Mouse (Mus musculus) kidney, adult 9 months (tissue): ENCODE measurements around the gene Kif6.

Experiments
- DNase-seq: peaks from one replicate; pipeline ENCODE4 v3.0.0; 2022

Gene Kif6

DNA sequence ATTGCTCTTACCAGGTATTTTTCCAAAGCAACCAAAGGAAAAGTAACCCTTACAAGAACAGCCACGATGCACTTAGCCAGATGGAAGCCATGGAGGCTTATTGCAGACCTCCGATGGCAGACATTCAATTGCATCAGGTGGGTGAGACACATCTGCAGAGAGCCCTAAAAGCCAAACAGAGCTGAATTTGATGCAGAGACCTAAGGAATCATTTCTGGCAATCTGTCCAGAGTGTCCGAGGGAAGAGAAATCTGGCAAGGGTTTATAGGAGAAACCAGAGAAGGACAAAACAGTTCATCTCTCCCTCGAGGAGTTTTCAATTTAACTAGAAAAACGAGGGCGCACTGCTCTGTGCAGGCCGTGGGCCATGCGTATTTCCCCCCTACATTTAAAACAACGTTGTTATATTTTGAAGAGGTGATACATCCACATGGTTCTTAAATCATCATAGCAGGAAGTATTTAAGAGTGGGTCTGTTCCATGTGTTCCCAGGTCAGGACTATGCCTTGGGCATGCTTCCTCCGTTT, 177.3 kb downstream of the Kif6 start:
- DNase-seq = no peak

DNA sequence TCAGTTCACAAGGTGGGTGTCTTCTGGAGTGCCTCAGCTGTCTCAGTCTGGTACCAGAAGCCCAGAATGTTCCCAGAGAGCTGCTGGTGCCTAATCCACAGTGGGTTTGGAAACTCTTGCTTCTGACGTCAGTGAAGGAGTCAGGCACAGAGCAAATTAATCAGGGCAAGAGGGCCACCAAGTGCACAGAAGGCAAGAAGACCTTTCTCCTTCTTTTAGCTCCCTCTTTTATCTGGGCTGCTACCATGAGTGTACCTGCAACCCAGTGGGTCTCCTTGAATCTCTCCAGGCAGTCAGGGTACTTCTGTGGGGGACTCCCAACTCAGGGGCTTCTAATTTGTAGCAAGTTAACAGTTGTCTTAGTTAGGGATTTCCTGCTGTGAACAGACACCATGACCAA, 178.0 kb downstream of the Kif6 start:
- no peak for DNase-seq

DNA sequence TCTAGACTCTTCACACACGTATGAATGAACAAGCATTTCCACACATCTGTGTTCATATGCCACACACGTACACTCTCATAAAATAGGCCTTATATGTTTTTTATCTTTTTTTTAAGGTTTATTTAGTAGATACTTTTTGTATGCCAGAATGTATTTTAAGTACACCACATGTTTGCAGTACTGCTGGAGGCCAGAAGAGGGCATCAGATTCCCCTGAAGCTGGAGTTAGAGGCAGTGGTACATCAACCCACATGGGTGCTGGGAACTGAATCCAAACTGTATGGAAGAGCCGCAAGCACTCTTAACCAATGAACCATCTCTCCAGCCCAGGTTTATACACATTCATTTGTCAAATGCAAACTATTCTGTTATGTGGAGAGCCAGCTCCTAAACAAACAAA, 179.0 kb downstream of the Kif6 start:
- DNase-seq = no peak

DNA sequence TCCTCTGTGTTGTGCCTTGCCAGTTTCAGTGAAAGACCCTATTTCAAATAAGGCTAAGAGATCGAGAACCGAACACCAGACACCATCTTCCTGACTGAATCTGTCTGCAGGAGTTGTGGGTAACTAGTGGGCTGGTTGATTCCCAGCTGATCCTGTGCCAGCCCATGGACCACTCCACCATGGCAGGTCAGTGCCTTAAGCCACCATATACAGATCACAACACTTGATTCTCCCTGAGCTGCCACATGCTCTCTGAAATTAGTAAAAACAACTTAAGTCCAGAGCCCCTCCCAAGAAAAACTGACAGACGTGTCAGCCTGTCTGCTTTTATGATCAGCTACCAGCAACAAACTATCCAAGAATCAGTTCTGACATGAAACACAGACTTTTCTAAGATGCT, 180.3 kb downstream of the Kif6 start:
- no peak for DNase-seq

DNA sequence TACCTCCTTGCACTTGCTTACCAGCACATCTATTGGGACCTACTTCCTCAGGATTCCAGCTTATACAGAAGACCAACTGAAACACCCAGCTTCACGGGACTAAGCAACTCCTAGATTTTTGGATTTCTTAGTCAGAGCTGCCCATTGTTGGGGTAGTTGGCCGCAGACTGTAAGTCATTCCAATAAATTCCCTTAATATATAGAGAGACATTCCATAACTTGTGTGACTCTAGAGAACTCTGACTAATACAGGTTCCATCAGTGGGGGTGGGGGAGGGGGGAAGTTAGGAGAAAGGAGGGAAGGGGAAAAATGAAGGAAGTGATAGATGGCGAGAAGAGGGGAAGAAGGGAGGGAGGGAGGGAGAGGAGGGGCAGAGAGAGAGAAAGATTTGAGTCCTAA, 181.2 kb downstream of the Kif6 start:
- DNase-seq = no peak

DNA sequence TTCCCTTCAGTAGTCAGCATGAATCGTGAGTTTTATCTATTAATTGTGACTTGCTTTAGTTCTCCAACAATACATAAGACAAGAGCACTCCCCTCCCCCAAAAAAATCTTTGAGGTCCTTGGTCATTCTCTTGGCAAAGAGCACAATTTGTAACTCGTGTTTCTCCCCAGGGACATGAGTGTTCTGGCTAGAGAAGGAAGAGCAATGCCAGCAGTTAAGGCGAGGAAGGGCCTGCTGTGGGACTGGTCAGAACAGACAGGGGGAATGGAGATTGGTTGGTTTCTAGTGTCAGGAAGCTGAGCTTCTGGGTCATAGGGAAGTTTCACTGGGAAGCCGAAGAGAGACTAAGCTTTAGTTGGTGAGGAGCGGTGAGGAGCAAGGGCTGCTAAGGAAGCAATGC, 184.2 kb downstream of the Kif6 start:
- peak; percentile 15 for DNase-seq

DNA sequence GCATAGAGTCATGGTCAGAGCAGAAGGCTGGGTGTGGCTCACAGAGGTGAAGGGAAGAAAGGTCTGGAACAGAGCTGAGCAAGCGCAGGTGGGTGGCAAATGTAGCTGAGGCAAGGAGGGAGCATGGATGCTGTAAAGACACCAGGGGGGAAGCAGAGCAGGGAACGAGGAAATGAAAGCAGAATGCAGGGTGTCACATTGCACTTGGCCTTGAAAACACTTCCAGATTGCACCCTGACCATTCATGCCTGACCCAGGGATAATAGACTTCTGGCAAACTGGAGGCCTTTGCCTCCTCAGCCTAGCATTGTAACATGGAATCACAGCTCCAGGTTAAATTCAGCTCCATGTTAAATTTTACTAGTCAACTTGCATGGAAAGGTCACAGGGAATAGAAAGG, 185.2 kb downstream of the Kif6 start:
- DNase-seq = peak; percentile 35

DNA sequence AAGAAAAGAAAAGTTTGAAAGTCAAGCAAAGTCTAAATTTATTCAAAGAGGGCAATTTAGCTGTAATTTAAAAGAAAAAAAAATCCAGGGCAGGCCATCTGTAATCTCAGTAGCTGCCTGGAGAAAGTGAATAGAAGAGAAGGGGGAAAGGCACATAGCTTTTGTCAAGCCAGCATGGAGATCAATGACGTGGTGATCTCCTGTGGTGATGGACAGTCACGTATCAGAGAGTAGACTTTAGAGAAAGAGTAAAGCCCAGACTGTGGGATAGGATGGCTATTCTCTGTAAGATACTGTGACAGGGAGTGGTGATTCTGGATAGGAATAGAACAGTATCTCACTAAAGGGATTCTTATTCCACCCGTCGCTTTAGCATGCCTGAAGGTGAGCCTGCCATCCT, 192.5 kb downstream of the Kif6 start:
- DNase-seq = no peak

DNA sequence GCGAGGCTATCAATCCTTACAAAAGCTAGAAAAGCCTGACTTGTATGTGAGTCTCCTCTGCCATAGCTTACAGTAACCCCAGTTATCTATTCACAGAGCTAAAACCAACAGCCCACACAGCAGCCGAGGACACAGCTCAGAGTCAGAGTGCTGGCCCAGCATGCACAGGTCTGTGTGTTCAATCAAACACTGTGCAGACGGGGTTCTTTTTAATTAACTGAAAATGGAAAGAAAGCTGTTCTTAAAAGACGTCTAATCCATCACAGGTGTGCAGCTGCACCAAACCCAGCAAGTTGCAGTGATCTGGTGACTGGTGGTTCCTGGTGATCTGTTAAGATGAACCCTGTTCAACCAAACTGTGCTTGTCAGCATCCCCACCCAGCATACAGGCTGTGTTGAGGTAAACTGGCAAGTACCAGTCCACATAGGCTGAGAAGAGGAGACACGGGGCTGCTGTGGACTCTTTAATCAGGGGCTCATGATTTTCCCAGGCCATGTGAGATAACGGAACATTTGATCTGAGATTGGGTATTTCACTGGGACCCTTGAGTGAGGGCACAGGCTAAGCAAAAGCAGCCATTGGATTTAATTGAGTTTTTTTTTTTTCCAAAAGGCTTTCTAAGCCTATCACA, 193.9 kb downstream of the Kif6 start:
- no peak for DNase-seq

DNA sequence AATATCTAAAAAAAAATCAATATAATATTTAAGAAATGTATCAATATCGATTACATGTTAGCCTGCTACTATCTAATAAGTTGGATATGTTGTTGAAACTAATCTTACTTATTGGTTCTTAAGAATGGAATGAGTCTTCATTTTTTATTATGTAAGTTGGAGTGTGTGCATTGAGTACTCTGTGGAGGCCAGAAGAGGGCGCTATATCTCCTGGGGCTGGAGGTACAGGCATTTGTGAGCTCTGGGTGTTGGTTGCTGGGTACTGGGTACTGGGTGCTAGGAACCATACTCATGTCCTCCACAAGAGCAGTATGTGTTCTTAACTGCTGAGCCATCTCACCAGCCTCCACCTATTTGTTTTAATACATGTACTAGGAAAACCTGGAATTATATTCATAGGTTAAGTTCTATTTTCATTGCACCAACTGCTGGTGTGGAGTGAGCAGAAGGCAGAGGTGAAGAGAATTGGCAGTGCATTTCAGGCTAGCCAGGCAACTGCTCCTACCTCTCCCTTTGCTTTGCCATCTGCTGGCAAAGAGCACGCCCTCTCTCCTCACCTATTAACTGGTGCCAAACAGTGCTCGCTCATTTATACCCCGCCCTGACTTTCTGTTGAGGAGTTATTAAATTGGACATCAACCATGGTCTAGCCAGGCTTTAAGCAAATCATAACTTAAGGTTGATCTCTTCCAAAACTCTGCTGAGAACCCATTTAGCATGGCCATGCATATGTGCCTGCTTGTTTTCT, 199.1 kb downstream of the Kif6 start:
- no peak for DNase-seq

DNA sequence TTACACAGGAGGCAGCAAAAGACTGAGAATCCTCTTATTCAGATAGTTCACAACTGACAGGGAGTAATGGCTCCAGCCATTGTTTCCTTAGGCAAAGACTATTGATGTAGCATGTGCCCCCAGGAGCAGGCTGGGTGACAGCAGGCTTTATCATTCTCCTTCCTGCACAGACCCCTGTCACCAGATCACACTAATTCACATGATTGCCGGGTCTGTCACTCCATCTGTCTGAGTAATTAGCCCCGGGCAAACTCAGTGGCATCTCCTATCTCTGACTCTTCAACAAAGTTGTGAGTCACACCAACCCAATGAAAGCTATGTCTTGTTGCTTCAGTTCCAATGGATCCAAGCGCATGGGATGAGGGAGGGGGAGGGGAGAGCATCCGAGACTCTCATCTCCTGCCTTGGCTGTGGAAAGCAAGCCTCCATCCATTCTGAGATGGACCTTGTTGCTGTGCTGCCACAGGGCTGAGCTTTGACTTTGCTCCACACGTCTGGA, 201.2 kb downstream of the Kif6 start:
- no peak for DNase-seq

DNA sequence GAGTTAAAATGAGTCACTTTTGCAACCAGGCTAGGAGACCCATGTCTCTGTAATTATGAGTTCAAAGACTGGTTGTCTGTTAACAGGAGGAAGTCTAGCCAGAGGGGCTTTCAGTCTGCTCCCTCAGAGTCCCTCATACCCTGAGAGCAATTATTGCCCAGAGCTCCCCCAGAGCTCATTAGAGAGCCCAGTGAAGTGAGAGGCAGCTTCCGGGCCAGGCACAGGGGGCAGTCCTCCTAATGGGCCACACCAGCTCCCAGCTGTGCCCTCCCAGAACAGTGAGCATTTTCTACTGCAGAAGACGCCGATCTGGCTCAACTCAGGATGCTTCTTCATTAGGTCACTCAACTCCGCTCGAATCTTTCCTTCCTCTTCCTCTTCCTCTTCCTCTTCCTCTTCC, 201.8 kb downstream of the Kif6 start:
- no peak for DNase-seq

DNA sequence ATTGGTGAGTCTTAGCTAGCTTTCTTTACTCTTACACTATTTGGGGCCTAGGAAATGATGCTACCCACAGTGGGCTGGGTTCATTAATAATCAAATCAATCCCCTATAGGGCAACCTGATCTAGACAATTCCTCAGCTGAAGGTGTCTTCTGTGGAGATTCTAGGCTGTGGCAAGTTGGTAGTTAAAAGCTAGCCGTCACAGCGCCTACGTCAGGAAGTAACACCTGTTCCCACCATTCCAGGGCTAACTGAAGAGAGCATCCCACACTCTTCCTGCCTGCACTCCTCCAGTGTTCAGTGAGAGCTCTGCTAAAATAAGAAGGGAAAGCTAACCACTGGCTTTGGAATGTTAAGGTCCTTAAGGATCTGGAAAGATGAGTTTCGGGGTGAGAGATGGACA, 205.3 kb downstream of the Kif6 start:
- no peak for DNase-seq

DNA sequence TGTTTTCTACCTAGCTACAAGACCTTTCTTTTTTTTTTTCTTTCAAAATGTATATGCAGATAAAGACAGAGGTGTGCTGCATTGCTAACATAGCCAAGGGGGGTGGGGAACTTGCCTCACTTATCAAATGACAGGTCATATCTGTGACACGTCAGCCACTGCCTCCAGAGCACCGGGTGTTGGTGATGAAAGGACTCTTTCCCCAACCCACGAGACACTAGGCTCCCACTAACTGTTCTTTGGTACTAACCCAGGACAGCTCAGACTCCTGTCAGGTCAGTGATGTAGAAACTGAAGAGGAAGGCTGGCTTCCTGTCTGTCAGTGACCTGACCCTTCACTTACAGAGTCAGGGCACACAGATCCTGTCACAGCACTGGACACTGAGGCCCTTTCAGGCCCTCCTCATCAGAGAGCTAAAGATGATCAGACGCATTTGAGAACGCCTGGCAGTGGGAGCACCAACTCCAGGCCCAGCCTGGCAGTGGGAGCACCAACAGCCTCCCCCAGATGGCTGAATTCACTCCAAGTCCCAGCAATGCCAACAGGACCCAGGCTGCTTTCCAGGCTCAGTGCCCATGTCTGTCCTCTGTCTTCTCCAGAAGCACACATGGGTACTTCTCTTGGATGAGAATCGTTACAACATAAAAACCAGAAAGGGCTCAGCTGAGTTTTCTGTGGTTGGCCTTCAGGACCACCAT, 209.4 kb downstream of the Kif6 start:
- DNase-seq = no peak

DNA sequence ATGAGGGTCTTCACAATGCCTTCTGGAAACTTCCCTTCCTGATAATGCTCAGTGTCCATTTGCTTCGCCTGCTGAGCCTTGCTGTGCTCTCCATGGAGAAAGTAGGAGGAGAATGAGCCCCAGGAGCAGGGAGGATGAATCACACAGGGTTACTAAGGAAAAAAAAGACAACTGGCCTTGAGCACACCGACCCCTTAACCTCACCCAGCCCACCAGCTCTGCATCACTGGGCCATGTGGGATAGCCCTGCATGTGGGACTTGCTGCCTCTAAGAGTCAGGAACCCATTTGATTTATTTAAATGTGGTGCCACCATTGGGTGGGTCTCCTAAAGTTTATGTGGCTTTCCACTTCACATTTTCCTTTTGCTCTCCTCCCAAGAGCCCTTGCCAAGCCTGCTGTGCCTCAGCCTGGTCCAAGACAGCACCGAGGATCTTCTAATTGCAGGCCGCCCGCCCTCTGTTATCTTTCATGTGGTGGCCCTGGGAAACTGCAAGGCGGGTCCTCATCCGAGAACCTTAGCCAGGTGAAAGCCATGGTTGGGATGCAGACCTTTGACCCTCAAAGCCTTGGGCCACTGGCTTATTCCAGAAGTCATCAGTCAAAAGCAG, 210.0 kb downstream of the Kif6 start:
- no peak for DNase-seq

DNA sequence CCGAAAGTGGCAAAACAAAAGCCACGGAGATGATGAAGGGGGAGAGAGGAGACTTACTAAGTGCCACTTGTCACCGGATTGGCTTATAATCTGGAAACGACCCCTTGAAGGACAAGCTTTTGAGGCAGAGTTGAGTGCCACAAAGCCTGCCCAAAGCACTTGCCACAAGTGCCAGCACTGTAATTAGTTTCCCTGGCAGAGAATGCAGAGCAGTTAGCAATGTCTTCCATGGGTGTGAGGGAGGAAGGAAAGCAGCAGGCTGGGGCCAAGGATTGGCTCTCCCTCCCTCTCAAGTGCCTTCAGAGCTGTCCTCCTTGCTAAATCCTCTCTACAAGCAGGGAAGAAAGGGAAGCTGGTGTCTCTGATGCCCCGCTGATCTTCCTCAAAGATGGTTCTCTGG, 210.9 kb downstream of the Kif6 start:
- DNase-seq = no peak

DNA sequence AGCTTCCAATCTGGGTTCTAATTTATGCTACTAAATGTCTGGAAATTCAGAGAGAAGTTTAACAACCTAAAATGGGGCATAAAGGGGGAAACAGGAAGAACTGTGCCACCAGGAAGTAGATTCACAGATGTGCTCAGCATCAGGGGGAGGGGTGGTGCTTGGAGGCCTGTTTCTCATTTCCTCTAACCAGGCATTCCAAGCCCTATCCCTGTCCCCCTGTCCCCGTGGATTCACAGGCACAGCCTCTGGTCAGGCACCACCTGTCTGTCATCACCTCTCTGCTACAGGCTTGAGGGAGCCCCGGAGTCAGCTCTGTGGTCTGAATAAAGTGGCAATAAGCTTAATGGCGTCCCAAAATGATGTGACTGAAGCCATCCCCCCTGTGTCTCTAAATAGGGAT, 216.8 kb downstream of the Kif6 start:
- no peak for DNase-seq

DNA sequence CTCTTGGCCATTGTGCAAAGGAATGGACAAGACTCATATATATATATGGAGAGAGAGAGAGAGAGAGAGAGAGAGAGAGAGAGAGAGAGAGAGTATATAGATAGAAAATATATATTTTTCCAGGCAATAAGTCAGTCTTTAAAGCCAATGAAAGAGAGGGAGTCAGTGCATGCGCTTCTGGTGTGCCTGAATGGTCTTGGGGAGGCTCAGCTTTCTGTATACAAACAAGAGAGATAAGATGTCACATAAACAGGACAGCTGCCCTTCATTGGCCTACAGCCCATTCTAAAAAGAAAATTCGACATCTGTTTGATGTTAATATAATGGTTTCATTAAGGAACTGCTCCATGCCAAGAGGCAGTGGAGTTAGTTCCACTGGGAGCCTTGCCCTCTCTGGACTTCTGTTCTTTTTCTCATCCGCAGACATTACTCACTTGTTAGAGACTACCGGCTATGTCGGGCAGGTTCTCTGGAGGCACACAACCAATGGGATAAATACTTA, 219.2 kb downstream of the Kif6 start:
- no peak for DNase-seq

DNA sequence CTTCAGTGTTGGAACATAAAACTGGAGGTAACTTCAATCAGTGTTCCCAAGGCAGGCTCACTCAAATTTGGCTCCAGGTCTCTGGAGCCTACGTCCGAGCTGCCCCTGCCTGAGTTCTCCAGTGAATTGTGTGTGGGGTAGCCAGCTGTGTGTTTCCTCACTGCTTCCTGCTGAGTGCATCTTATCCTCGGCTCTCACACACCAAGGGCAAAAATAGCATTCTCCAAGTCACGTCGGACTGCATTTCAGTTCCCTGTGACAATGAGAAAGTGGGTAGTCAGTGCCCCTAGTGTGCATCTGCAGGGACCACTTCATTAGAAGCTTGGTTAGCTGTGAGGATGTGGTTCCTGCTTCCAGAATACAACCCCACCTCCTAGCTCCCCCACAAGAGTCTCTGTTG, 222.5 kb downstream of the Kif6 start:
- DNase-seq = no peak

DNA sequence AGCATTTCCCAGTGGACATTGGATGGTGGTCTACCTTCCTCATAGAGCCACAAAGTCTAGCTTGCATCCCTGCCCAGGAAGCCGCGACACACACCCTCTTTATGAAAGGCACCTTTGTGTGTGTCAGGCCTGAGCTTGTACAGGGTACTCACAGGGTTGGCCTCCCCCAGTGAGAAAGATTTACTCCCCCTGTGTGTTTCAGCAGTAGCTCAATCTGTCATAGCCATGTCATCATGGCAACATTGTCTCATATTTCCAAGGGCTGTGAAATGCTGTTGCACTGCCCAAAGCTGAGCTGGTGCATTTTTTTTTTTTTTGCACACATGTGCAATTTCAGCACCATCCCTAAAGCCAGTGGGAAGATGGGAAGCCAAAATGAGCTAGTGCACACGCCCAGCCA, 224.3 kb downstream of the Kif6 start:
- DNase-seq = no peak

DNA sequence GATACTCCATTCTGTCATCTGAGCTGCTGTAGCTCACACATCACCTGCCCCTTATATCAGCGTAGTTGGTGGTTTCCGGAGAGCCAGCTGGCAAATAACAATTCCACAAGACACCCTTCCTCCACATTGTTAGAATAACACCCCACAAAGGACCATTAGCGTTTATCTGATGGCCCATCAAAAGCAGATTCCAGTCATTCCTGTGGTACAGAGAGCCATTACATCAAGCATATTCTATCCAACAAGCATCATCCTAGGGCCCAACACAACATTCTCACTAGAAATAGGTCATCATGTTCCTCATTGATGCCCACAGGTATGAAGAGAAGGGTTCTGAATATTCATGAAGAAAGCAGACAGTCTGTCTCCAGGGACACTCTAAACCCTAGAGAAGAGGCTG, 236.3 kb downstream of the Kif6 start:
- peak; percentile 4 for DNase-seq

DNA sequence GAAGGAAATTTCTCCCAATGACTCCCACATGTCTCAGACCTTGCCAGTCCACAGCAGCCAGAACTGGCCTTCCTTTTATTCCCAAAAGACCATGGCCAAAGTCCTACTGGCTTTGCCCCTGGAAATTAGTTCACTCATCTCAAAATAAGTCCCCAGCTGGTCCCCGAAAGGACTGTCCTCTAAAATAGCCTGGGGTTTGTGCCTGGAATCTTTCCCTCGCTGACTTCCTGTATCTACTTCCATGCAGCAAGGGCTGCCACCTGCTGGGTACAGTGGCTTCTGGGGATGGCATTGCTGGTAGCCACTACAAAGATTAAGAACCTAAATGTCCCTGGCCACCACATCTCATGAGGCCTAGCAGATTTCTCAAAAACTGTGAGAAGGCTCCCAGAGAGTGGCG, 237.2 kb downstream of the Kif6 start:
- peak; percentile 30 for DNase-seq

DNA sequence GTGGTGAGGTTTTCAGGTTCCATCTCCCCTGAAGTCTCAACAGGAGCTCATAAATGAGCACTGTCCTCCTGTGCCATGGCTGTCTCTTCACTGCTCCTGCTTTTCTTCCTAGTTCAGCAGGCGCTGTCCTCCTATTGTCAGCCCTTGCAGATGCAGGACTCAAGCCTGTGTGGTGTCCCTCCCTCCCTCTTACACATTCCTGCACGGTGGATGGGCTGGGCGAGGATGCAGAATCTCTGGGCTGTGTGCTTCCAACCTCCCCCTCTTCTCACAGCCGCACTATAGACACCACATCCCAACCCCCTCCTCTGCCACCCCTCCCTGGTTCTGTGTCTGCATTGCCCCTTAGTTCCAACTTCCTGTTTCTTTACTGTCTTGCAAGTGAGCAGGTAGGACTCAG, 240.8 kb downstream of the Kif6 start:
- DNase-seq = no peak
